Mouse (Mus musculus): ENCODE results near the gene Zbtb1. TPM values are rescaled to one million over a fixed set of nuclear protein-coding genes. Genes with fewer than 3 reads are reported as not detected.

Gene Zbtb1
- polyA plus RNA-seq, 1 experiment from 2014 or later, result 8.2 TPM

Other genes starting within 250 kb of the Zbtb1 start
- 0.11 and 0.14 TPM in 2 replicates for gene Esr2, start 193.0 kb upstream of the Zbtb1 start, polyA plus RNA-seq (2016; fragmentation: Nextera tagmentation; extraction: Ambion mirVana)
- gene Tex21, start 123.5 kb upstream of the Zbtb1 start, polyA plus RNA-seq (2016; fragmentation: Nextera tagmentation; extraction: Ambion mirVana), result 0.25 TPM in 1 of 2 replicates, not detected in the other
- gene Mthfd1, start 115.0 kb upstream of the Zbtb1 start, polyA plus RNA-seq (2016; fragmentation: Nextera tagmentation; extraction: Ambion mirVana), result 135 and 142 TPM in 2 replicates
- 0.98 and 1.0 TPM in 2 replicates for gene Akap5, start 45.4 kb upstream of the Zbtb1 start, polyA plus RNA-seq (2016; fragmentation: Nextera tagmentation; extraction: Ambion mirVana)
- 10.3 and 10.8 TPM in 2 replicates for gene Zbtb25, start 664 bp upstream of the Zbtb1 start, polyA plus RNA-seq (2016; fragmentation: Nextera tagmentation; extraction: Ambion mirVana)
- 2.1 and 2.9 TPM in 2 replicates for gene Hspa2, start 33.9 kb downstream of the Zbtb1 start, polyA plus RNA-seq (2016; fragmentation: Nextera tagmentation; extraction: Ambion mirVana)
- 0.18 and 0.29 TPM in 2 replicates for gene Ppp1r36, start 47.3 kb downstream of the Zbtb1 start, polyA plus RNA-seq (2016; fragmentation: Nextera tagmentation; extraction: Ambion mirVana)
- 3.2 and 3.3 TPM in 2 replicates for gene Plekhg3, start 160.6 kb downstream of the Zbtb1 start, polyA plus RNA-seq (2016; fragmentation: Nextera tagmentation; extraction: Ambion mirVana)

Data from liver, embryonic 12.5 days (tissue).